Mouse (Mus musculus): ENCODE measurements around the gene Arl6ip1. TPM values are rescaled to one million over a fixed set of nuclear protein-coding genes. Genes with fewer than 3 reads are reported as not detected.
A peak's percentile ranks its signal among the peaks of the same experiment; 100 is the strongest.

Arl6ip1 gene
- total and polyA plus RNA-seq, 3 experiments, result 89.7 to 199 (median 188) TPM

DNA sequence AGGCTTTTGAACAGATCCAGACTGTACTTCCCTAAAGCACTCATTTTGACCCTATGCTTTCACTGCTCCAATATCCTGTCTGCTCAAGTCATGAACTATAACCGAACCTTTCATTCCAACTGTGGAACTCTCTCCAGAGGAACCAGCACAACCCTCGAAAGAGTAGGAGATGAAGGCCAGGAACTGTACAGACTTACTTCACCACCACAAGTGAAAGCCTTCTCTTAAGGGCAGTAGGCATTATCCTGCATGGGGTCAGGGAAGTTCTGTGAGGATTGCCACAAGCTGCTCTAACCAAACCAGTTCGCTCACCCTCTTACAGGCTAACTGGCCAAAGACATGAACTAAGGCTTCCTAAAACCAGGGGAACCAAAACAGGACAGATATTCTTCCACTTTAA, 18.3 kb downstream of the Arl6ip1 start (continued):
- TF ChIP-seq POLR2A (IDR thresholded peaks at IDR 0.05; ENCODE audit: control insufficient read depth in 1 of 2, insufficient read depth in 1 of 2, low read depth in 1 of 2, low read length in 2 of 2, poor library complexity in 1 of 2) (0 out of 4 replicates have a peak, but pooled peaks of 1 of the 2 experiments have one; percentile 30), MYC (IDR thresholded peaks at IDR 0.05; ENCODE audit: low read depth, low read length) (no peak), POLR2AphosphoS2 (IDR thresholded peaks at IDR 0.05; ENCODE audit: low read length) (peak; percentile 59; the same call in 1 of the 2 replicates), CHD1 (IDR thresholded peaks at IDR 0.05; ENCODE audit: low read depth, low read length) (0 out of 2 replicates have a peak, but pooled peaks have one; percentile 30), GATA1 (IDR thresholded peaks at IDR 0.05; ENCODE audit: low read depth, low read length) (no peak)

DNA sequence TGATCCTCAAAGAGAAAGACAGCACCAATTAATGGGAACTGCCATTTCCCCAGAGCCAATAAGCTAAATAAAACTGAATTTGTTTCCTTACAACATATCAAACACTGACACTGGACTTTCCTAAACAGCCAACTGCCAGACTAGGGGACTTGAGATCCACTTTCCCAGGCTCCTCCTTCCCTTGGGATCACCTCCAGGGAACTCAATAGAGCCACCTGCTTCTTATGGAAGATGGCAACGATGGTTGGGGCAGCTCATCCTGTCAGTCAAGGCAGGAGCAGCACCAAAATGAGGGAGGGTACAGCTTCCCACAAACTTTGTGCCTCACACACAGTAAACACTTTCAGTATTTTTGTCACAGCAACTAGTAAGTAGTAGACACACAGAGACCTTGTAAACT, 21.8 kb downstream of the Arl6ip1 start:
- Histone ChIP-seq H3K9ac (ENCODE audit: control insufficient read depth, low read depth, low read length, poor library complexity, severe bottlenecking) (no peak overlapping the region), H3K27ac (ENCODE audit: control insufficient read depth, low read depth, low read length) (peak overlapping the region; percentile 44), H3K79me2 (ENCODE audit: control insufficient read depth, insufficient read depth, low read length, poor library complexity) (peaks cover 35% of the 10 kb centered on the region), H3K27me3 (ENCODE audit: control insufficient read depth in 1 of 2, insufficient read depth in 2 of 2, low read length in 2 of 2) (no peaks in the 10 kb centered on the region), H3K9me3 (replicated peaks; ENCODE audit: insufficient read depth, low read length) (no peaks in the 10 kb centered on the region), H3K4me1 (ENCODE audit: control insufficient read depth in 1 of 2, insufficient read depth in 2 of 2, low read length in 2 of 2) (peaks cover 0 to 45% of the 10 kb centered on the region in 2 experiments; a peak in 2 of 4 replicates), H3K36me3 (ENCODE audit: control insufficient read depth in 1 of 2, insufficient read depth in 2 of 2, low read length in 2 of 2) (peaks cover 29 to 70% of the 10 kb centered on the region in 2 experiments), H3K4me3 (ENCODE audit: control insufficient read depth in 1 of 2, insufficient read depth in 1 of 2, low read depth in 2 of 2, low read length in 2 of 2) (no peak overlapping the region)
- TF ChIP-seq POLR2A (IDR thresholded peaks at IDR 0.05; ENCODE audit: control insufficient read depth in 1 of 2, insufficient read depth in 1 of 2, low read depth in 1 of 2, low read length in 2 of 2, poor library complexity in 1 of 2), result peak in 1 of 2 experiments; percentile 18; a peak in 1 of 4 replicates
- TF ChIP-seq POLR2AphosphoS2 (IDR thresholded peaks at IDR 0.05; ENCODE audit: low read length), result peak; percentile 79; the same call in 1 of the 2 replicates
- TF ChIP-seq MEF2A (IDR thresholded peaks at IDR 0.05; ENCODE audit: extremely low read depth, insufficient replicate concordance, low read depth, low read length, poor library complexity, severe bottlenecking), result no peak
- DNase-seq (ENCODE audit: low read depth, low spot score), result peak; percentile 42

DNA sequence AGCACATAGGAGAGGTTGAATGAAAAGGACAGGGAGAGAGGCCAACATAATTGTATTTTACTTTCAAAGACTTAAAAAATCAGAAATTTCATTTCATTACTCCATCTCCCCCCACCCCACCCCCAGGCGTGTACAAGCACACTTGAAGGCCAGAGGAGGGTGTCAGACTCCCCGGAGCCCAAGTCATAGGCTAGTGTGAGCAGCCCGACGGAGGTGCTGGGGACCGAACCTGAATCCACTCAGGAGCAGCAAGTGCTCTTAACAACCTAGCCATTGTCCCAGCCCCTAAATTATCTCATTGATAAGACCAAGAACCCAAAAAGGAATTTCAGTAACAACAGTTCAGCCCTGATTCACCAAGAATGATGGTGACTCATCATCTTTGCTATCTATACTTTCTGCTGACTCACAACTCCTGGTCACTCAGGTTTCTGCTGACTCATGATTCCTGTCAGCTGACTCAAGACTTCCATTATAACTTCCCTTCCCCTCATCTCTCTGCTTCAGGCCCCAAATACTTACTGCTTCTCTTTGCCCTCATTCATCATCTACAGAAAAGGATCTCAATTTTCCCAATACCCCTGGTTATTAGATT, 24.9 kb downstream of the Arl6ip1 start:
- DNase-seq (ENCODE audit: low read depth, low spot score), result peak; percentile 95
- H3K9me3 ChIP-seq (replicated peaks; ENCODE audit: insufficient read depth, low read length), result no peaks in the 10 kb centered on the region
- no peak overlapping the region for H3K4me3 ChIP-seq (ENCODE audit: control insufficient read depth in 1 of 2, insufficient read depth in 1 of 2, low read depth in 2 of 2, low read length in 2 of 2)
- H3K36me3 ChIP-seq (ENCODE audit: control insufficient read depth in 1 of 2, insufficient read depth in 2 of 2, low read length in 2 of 2), result peaks cover 13 to 48% of the 10 kb centered on the region in 2 experiments
- H3K27me3 ChIP-seq (ENCODE audit: control insufficient read depth in 1 of 2, insufficient read depth in 2 of 2, low read length in 2 of 2), result no peaks in the 10 kb centered on the region
- H3K4me1 ChIP-seq (ENCODE audit: control insufficient read depth in 1 of 2, insufficient read depth in 2 of 2, low read length in 2 of 2), result peaks cover 0 to 34% of the 10 kb centered on the region in 2 experiments; a peak in 2 of 4 replicates
- no peak overlapping the region for H3K9ac ChIP-seq (ENCODE audit: control insufficient read depth, low read depth, low read length, poor library complexity, severe bottlenecking)
- H3K79me2 ChIP-seq (ENCODE audit: control insufficient read depth, insufficient read depth, low read length, poor library complexity), result peaks cover 6% of the 10 kb centered on the region; the same call in 1 of the 2 replicates
- peak overlapping the region; percentile 68 for H3K27ac ChIP-seq (ENCODE audit: control insufficient read depth, low read depth, low read length)
- peak; percentile 86 for TF ChIP-seq USF1 (IDR thresholded peaks at IDR 0.05; ENCODE audit: low read depth, low read length)
- no peak for TF ChIP-seq UBTF (IDR thresholded peaks at IDR 0.05; ENCODE audit: borderline replicate concordance, insufficient read depth, low read depth, low read length)
- TF ChIP-seq POLR2A (IDR thresholded peaks at IDR 0.05; ENCODE audit: control insufficient read depth in 1 of 2, insufficient read depth in 1 of 2, low read depth in 1 of 2, low read length in 2 of 2, poor library complexity in 1 of 2), result peak in 1 of 2 experiments; percentile 64; a peak in 2 of 4 replicates
- no peak for TF ChIP-seq TAL1 (IDR thresholded peaks at IDR 0.05; ENCODE audit: low read length)
- peak; percentile 99 for TF ChIP-seq MAFK (IDR thresholded peaks at IDR 0.05; ENCODE audit: borderline replicate concordance, low read depth, low read length)
- peak; percentile 63 for TF ChIP-seq POLR2AphosphoS2 (IDR thresholded peaks at IDR 0.05; ENCODE audit: low read length)
- no peak for TF ChIP-seq MYC (IDR thresholded peaks at IDR 0.05; ENCODE audit: low read depth, low read length)
- TF ChIP-seq SIN3A (IDR thresholded peaks at IDR 0.05; ENCODE audit: low read length), result peak; percentile 84
- TF ChIP-seq NRF1 (IDR thresholded peaks at IDR 0.05; ENCODE audit: insufficient read depth, low read depth, low read length, poor library complexity, severe bottlenecking), result no peak
- TF ChIP-seq EP300 (IDR thresholded peaks at IDR 0.05; ENCODE audit: low read depth in 1 of 2, low read length in 2 of 2), result peak; percentile 80 to 84
- TF ChIP-seq KAT2A (conservative IDR thresholded peaks at IDR 0.05; ENCODE audit: low read depth, low read length), result no peak
- TF ChIP-seq ETS1 (IDR thresholded peaks at IDR 0.05; ENCODE audit: low read depth, low read length), result peak; percentile 99
- TF ChIP-seq ZC3H11A (IDR thresholded peaks at IDR 0.05; ENCODE audit: low read depth, low read length), result no peak
- TF ChIP-seq GATA1 (IDR thresholded peaks at IDR 0.05; ENCODE audit: low read depth, low read length), result no peak
- TF ChIP-seq TCF12 (IDR thresholded peaks at IDR 0.05; ENCODE audit: low read depth, low read length), result no peak
- no peak for TF ChIP-seq RAD21 (IDR thresholded peaks at IDR 0.05; ENCODE audit: low read depth, low read length)
- TF ChIP-seq RCOR1 (IDR thresholded peaks at IDR 0.05; ENCODE audit: low read depth, low read length), result peak; percentile 69
- TF ChIP-seq ELF1 (IDR thresholded peaks at IDR 0.05; ENCODE audit: low read depth, low read length), result no peak
- TF ChIP-seq MYB (IDR thresholded peaks at IDR 0.05; ENCODE audit: low read depth, low read length), result no peak
- no peak for TF ChIP-seq CHD1 (IDR thresholded peaks at IDR 0.05; ENCODE audit: low read depth, low read length)
- TF ChIP-seq USF2 (IDR thresholded peaks at IDR 0.05; ENCODE audit: borderline replicate concordance in 1 of 2, insufficient read depth in 1 of 2, low read depth in 1 of 2, low read length in 2 of 2), result 0 out of 4 replicates have a peak, but pooled peaks of 1 of the 2 experiments have one; percentile 36
- TF ChIP-seq GABPA (IDR thresholded peaks at IDR 0.05; ENCODE audit: low read depth, low read length), result peak; percentile 97
- peak; percentile 94 for TF ChIP-seq JUND (IDR thresholded peaks at IDR 0.05; ENCODE audit: low read depth, low read length)
- no peak for TF ChIP-seq NELFE (IDR thresholded peaks at IDR 0.05; ENCODE audit: low read depth, low read length)
